Mouse (Mus musculus) thymus, postnatal 0 days (tissue): ENCODE data around the gene Mrpl41. TPM values are rescaled to one million over a fixed set of nuclear protein-coding genes. Genes with fewer than 3 reads are reported as not detected.

ENCODE experiments used
- DNase-seq: peaks from one replicate; pipeline ENCODE4 v3.0.0-alpha.2; 2015; ENCODE audit warnings: low spot score
- microRNA-seq: library from miRNA; unstranded; fragments of <30 nt; microRNA quantifications from one replicate; pipeline ENCODE4, GENCODE M21; 2016; ENCODE audit warnings: borderline number of aligned reads
- polyA plus RNA-seq: library from polyadenylated mRNA; unstranded; fragments of >200 nt; fragmentation: Nextera tagmentation; extraction: Ambion mirVana; gene quantifications from 2 replicates; pipeline ENCODE4 v1.2.1, GENCODE M21; 2015

The Mrpl41 gene
- polyA plus RNA-seq, 1 experiment from 2014 or later, result 175 TPM

DNA sequence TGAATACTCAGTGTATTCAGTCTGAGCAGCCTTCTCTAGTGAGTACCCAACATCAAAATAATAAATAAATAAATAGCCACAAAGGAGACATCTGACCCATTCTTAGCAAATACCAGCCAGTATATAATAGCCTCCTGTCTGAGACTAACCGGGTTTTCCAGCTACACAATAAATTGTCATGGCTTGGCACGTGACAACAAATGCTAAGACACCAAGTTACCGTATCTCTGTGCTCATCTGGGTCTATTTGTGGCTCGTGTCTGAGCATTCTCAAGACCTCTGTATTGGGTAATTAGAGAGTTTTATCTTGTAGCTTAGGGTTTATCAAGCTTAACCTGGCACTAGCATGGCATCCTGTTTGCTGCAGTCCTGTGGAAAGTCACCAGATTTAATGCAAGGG lies 32.8 kb downstream of the Mrpl41 start:
- DNase-seq, result no peak

DNA sequence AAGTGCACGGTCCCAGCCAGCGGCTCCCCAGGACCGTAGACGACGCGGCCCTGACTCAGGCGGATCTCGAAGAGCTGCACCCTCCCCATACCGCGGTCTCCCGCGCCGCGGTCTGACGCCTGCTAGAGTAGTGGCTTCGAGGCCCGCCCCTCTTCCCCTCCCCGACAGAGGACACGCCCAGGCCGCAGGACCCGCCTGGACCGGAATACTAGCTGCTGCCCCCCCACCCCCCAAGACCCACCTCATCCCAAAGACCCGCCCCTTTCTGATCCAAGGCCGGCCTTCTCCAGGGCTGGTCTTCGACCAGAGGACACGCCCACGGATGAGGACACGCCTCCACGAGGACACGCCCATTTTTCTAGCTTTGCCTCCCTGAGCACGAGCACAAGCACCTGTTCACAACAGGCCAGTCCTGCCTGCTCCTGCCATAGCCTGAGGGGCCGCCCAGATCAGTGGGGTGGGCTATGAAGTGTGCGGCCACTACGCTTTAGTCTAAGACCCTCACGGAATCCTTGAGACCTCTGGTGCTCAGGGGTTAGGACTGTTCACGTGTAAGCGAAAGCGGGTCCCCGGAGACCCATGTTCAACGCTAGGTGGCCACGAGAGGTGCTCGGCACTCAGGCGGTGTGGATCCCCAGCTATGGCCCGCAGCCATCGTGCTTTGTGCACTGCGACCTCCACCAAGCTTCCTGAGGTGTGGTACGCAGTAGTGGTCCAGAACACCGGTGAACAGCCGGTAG lies 39.7 kb downstream of the Mrpl41 start, which contains the start of gene Arrdc1:
TSS of gene Arrdc1 (minus strand) at position 196 of the 740 bp plus-strand sequence.
- peak; percentile 96 for DNase-seq

DNA sequence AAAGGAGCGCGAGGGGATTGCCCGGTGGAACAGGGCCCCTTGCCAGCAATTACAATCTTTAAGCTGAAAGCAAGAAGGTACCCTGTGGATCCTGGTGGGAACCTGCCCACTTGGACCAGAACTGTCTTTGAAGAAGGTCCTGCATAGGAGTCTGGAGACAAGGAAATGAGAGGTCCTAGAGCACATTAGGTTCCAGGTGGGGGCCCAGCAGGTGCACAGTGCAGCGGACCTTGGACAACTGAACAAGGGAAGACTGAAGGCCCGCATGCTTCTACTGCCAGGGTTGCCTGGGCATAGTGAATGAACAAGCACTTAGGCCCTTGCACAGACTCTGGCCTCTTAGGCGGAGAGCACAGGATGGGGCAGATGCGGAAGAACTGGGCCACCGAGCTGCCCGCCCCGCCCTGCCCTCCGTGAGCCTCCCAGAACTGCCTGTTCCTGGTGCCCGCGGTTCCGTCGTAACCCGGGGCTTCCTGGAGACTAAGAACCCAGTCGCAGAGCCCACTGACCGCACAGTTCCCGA lies 40.4 kb downstream of the Mrpl41 start:
- no peak for DNase-seq

DNA sequence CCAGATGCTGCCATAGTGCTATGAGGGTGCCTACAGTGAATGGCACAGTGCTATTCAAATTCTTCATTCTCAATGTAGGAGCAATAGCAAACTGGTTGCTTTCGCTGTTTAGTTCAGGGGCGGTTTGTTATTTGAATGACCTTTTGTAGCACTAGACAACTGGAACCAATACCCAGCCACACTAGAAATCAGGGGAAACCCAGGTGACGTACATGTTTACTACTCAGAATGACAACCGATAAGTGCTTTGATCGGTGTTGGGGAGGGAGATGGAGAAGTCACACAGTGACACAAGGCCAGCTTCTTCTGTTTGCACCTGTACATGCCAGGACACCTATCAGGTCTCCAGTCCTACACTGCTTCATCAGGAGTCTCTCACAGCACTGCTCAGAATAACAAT lies 45.3 kb downstream of the Mrpl41 start:
- DNase-seq, result no peak

DNA sequence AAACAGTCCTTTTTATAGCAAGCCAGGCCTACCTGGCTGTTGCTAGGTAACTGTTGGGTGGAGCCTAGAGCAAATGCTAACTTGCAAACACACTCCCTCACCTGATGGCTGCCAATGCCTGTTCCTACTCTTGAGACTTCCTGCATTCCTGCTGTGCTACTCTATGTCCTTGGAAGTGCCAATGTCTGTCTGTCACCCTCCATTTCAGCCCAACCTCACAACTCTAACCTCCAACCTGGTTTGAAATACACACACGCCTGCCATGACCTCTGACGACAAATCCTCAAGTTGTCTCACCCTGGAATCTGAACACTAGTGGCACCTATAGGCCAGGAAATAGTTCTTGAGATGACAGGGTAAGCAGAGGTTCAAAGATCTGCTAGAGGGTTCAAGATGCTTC lies 45.8 kb downstream of the Mrpl41 start:
- no peak for DNase-seq

DNA sequence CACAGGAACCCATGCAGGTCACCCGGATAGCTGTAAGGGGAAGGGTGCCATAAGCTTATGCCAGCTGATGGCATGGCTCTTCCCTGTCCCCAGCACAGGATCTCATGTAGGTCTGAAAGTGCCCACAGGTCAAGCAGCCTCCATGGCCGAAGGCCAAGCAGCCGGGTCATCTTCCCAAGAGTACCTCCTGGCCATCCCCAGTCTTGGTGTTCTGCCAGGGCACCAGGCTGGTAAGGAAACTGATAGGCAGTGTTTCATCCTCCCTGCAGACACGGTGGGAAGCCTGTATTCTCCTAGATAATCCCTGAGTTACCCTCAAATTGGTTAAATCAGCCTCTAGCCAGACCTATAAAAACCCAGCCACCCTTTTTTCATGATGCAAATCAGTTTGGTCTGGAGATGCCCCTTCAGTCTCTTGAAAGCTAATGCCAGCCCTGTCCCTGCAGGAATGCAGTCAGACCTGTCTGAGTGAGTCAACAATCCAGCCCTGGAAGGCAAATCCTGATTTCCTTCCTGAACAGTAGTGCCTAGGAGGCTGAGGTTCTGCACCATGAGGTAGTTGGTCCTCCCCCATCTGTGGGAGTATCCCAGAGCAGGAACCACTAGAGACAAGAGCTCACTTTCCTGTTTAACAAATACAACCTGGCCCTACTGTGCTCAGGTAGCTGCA lies 47.0 kb downstream of the Mrpl41 start:
- DNase-seq, result no peak

DNA sequence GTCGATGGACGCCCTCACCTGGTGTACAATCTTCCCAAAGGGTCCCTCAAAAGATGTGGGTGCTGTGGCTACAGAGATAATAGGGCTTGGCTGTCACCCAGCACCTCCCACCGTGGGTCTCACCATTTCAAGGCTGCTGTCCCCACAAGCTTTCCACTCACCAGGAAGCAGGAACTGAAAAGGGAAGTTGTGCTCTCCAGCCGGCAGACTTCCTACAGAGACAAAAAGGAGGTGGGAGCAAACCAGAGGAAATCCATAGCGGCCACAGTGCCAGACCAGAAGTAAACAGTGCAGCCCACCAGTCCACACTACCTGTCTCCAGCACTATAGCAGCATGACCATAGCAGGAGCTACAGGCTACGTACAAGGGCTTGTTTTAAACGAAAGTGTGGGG lies 47.9 kb downstream of the Mrpl41 start:
- DNase-seq, result no peak

DNA sequence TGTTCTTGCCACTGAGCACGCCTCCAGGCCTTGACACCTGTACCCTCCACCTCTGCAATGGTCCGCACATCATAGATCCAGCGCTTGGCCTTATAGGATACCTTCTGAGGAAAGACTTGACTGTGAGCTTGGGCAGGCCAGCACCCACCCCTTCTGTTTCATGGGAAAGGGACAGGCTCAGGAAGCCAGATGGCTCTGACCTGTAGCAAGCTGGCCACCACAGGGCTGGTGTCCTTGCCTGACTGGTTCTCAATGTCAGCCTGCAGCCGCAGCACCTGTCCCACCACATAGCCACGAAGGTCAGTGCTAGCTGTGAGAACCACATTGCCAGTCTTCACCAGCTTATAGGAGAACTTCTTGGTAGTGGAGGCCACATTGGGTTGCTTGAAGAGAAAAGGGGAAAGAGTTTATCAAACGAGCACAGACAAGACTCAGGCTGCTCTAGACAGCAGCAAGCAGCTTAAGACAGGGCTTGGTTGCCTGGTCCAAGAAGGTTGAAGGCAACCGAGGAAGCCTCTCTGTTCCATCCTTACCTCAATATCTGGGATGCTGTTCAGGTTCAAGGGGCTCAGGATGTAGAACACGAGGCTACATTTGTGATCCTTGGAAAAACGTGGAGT lies 48.4 kb downstream of the Mrpl41 start:
- DNase-seq, result no peak

DNA sequence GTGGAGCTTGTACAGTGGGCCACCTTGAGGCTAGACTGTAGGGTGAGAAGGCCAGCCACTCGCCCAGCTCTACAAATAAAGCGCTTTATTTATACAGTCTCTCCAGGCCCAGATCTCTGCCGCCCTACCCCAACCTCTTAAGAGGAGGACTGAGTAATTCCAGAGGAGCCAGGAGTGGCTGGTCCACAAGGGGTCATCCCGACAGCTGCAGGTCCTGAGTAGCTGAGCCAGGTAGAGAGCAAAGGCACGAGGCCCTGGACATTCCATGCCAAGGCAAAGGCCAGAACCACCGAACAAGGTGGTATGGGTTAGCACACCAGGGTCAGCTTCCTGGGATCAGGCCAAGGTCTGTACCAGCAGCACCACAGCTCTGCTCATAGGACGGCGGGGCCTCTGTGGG lies 49.6 kb downstream of the Mrpl41 start:
- DNase-seq, result no peak

Small RNA genes lying within 50 kb of the gene (microRNA-seq; reads per million reads assigned to microRNA genes)
- not detected for gene Gm22875

Other genes starting within 250 kb of the Mrpl41 start
- 0.46 and 0.48 TPM in 2 replicates for gene Cacna1b, start 211.9 kb downstream of the Mrpl41 start, polyA plus RNA-seq
- gene Ehmt1, start 55.5 kb downstream of the Mrpl41 start, polyA plus RNA-seq, result 50.4 and 53.6 TPM in 2 replicates
- 67.1 and 67.9 TPM in 2 replicates for gene Arrdc1, start 39.8 kb downstream of the Mrpl41 start, polyA plus RNA-seq
- gene Zmynd19, start 25.3 kb downstream of the Mrpl41 start, polyA plus RNA-seq, result 16.1 TPM in 2 replicates
- gene Dph7, start 12.7 kb downstream of the Mrpl41 start, polyA plus RNA-seq, result 25.1 and 27.9 TPM in 2 replicates
- gene Pnpla7, start 935 bp upstream of the Mrpl41 start, polyA plus RNA-seq, result 14.1 and 19.8 TPM in 2 replicates
- gene Nsmf, start 79.3 kb upstream of the Mrpl41 start, polyA plus RNA-seq, result 14.3 and 16.5 TPM in 2 replicates
- gene Entpd8, start 105.2 kb upstream of the Mrpl41 start, polyA plus RNA-seq, result 0.16 and 0.26 TPM in 2 replicates
- gene Noxa1, start 120.1 kb upstream of the Mrpl41 start, polyA plus RNA-seq, result 0.27 and 0.39 TPM in 2 replicates
- gene Nrarp, start 205.7 kb upstream of the Mrpl41 start, polyA plus RNA-seq, result 9.5 TPM in 2 replicates
- 23.5 and 25.6 TPM in 2 replicates for gene Tor4a, start 221.8 kb upstream of the Mrpl41 start, polyA plus RNA-seq
- 73.3 and 78.1 TPM in 2 replicates for gene Nelfb, start 236.4 kb upstream of the Mrpl41 start, polyA plus RNA-seq
- 0.14 TPM in 1 of 2 replicates, not detected in the other for gene Stpg3, start 239.5 kb upstream of the Mrpl41 start, polyA plus RNA-seq
- gene Fam166a, start 243.6 kb upstream of the Mrpl41 start, polyA plus RNA-seq, result 0.34 TPM in 1 of 2 replicates, not detected in the other
- gene Tubb4b, start 249.6 kb upstream of the Mrpl41 start, polyA plus RNA-seq, result 460 and 503 TPM in 2 replicates